Mouse (Mus musculus) cerebellum, postnatal 25 days (tissue): ENCODE results near the gene Akap2.

Experiments used
- DNase-seq, 2 experiments: peaks; one replicate each; pipeline ENCODE4 v3.0.0; 2021; ENCODE audit warnings: mixed read lengths in 2 of 2

Akap2 gene

DNA sequence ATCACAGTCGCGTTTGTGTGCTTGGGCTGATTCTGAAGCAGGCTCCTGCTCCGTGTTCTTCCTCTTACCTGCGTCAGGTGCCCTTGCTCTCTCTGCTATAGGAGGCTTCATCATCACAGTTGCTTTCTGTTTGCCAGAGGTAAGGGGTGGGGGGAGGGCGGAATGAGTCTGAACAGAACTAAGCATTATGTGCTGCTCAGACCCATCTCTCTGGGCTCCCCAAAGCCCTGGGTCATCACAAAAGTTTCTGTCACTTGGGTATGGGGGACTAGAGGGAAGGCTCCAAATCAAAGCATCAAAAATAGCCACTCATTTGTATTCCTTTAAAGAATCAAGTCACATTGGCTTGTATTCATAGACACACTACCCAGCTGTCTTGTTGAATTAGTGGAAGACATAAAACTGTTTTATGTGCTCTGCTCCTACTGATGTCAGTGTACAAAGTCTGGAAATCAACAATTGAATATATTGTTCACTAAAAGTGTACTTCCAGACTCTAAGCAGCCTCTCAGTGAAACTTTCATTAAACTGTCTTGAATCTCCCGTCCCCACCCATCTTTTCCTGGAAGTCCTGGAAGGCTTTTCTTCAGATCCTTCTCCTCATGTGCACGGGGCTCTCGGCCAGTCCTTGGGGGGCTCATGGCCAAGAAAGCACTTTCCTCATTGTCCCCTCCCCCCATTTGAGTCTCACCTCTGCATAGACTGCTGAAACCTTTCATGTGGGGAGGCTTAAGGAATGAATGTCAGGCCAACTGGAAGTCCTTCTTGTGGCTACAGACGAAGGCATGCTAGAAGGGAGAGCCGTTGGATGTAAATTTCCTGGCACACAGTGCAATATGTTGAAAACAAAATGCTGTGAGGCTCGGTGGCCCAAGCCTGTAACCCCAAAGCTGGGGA, 13.6 kb upstream of the Akap2 start:
- DNase-seq: no peak

DNA sequence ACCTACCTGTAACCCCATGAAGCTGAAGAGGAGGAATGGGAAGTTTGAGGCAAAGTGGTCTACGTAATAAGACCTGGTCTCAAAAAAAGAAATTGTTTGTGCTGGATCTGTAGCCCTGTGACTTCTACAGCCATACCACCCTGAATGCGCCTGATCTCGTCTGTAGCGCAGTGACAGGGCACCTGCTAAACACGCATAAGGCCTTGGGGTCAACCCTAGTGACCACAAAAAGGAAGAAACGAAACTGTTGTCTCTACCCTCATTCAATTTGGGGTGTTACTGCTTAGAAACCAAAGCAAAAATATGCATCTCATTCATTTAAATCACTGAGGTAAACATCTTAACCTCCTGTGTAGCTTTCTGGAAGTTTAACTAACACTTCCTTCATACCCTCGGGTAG, 12.9 kb upstream of the Akap2 start:
- DNase-seq: no peak

DNA sequence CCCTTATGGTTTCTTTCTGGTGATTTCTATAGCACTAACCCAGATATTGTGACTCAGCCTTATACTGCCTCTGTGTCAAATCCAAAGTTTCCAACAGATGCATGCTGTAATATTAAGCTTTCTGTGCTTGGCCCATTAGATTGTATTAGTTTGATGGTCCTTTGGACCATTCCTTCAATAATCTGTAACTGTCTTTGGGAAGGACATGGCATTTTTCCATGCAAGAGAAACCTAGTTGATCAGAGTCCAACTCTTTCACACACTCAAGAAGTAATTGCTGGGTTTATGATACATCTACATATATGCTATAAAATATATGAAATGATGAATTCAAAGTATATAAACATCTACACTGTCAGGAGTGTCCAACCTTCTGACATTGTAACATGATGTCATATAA, 1.6 kb upstream of the Akap2 start:
- no peak for DNase-seq

DNA sequence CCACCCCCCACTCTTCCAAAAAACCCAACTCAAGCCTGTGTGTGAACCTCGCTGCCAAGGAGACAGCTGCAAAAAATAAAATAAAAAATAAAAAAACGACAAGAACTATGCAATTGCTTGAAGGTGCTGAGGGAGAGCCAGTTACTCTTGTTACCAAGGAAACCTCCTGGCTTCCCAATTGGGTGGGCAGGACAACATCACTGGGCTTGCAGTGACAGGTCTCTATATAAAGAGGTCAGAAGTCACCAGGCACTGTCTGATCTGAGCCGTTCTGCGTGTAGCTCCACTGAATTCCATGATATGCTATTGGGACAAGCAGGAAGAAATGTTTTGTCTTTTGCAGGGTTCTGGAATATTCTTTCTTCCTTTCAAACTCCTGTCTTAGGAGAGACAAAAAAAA, 722 bp upstream of the Akap2 start:
- DNase-seq: no peak

DNA sequence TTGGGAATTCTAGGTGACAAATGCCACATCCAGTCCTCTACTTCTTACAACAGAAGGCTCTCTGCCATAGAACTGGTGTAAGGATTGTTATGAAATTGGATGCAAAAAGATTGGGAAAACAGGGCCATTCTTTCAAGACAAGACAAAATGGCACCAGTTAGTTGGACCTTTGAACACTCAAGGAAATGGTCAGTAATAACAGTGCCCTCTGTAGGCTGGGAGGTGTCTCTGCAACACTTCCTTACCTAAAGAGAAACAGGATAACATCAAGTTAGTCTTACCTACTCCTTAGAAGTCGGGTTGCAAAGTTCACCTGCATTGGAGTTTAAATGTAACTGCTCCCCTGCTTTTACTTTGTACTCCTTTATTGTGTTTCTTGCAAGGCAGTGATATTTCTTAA, 1.9 kb downstream of the Akap2 start:
- DNase-seq: no peak

DNA sequence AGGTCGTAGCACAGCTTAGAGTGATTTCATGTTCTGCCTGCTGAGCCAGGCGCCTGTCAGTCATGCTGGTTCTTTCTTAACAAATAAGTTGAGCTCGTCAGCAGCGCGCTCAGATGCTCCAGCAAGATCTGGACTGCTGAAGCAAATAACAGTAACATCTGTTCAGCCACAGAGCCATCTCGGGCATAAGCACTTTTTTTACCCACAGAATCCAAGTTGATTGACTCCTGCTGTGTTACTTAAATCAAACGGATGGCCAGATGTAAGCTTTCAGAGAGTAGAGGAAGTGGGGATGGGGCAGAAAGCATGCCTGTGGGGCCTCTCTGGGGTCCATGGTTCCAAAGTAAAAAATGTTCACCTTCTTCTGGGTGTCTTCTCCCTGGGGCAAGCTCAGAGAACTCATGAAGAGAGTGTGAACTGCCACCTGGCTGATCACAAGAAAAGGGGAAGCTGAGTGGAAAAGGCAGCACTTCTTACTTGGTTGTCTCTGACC, 3.5 kb downstream of the Akap2 start:
- DNase-seq: no peak

DNA sequence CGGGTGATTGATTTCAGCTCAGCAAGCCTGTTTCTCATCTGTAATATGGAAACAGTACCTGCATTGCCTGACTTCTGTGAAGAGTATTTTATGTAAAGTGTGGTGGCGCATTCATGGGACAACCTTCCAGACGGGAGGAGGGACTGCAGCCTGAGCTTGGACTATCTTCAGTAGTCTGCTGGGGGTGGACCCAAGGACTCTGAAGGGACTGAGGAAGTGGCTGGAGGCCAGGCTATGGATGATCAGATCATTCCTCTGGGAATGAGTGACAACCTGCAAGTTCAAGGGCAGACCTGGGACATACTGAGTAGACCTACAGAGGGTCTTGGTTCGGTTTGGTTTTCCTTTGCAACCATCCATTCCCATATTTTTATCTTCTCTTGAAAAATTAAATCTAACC, 4.8 kb downstream of the Akap2 start:
- no peak for DNase-seq

DNA sequence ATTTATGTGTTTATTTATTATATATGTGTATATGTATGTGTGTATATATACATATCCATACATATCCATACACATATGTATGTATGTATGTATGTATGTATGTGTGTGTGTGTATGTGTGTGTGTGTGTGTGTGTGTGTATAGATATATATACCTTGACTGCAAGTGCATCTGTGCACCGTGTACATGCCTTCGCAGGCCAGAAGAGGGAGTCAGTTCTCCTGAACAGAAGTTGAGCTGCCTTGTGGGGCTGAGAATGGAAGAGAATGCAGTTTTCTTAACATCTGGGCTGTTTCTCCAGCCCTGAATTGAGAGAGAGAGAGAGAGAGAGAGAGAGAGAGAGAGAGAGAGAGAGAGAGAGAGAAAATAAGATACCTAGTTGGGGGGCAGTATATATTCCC, 6.2 kb downstream of the Akap2 start:
- no peak for DNase-seq

DNA sequence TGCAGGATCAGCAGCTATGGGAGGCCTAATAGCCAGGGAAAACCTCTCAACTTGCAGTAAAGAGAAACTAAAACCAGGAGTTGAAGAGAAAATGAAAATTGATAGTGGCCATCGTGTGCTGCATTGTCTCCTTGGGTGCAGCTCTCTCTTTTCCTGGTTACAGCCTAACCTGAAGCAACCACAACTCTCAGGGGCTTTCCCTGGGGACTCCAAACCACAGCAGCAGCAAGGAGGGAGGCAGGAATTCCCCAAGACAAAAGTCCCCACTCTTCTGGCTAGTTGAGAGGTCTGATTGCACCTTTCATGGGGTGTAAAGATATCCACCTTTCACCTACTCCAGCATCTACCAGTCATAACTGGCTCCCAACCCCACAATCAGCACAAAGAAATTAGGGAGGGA, 8.1 kb downstream of the Akap2 start:
- no peak for DNase-seq

DNA sequence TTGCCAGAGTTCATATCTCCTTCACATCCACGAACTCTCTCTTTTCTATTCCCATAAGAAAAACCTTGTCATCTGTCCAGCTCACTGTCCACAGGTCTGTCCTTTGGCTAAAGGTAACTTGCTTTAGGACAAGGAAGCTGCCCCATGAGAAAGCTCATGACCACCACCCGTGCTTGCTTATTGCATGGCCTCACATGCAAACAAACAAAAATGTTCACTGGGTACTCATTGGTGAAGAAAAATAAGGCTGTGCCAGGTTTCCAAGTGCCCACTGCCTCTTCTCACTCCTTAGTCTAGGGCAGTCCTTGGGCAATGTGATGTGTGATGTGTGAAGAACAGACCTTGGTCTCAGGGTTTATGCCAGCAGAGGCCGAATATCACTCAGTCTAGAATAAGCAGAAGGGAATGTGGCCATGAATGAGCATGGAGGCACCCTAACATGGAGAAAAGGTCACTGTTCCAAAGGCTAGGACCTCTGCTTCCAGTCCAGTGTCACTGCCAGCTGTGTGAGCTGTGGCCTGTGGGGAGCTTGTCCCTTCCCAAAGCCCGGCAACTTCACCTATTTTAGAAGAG, 11.2 kb downstream of the Akap2 start:
- DNase-seq: no peak

DNA sequence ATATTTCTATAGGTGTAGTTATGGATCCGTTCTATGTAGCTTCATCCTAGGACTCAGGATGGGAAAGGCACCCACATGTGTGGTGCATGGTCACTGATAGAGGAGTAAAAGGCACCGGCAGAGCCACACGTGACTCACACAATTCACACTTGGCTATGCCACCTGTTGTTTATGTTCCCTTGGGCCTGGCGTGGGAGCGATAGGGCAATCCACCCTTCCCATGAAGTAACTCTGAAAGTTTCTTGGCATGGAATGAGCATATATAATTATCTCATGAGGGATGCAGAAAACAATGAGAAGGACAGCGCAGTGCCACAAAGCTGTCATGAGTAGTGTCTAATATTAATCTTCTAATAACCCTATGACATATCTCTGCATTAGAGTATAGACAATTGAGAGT, 12.6 kb downstream of the Akap2 start:
- no peak for DNase-seq

DNA sequence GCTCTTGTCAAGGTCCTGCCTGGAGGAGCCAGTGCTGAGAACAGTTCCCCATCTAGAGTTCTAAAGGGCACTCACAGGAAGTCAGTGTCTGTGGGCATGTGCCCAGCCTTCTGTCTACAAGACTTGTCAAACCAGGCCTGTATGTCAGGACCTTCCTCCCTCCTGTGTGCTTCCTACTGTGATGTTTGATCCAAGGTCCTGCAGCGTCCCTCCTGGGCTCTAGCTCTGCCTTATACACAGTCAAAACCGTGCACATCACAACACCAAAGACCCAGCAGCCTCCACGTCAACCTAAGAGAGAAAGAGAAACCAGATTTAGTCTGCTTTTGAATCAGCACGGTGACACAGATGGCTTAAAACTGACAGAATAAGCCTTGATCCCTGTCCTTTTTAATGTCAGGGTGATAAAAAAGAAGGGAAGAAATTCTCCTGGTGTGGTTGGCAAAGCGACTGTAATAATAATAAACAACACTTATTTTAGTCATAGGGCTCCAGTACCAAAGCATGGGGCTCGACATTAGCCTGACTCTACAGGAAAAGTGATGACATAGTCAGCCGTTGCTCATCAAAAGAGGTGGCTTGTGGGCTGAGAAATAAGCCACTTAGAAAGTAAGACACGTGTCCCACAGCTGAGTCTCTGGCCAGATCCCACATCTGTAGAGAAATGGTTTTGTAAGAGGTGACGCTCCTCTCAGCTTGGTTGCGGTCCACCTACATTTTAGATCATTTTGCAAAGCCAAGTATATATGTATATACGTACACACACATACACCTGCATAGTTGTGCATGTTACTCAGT, 13.5 kb downstream of the Akap2 start:
- no peak for DNase-seq

DNA sequence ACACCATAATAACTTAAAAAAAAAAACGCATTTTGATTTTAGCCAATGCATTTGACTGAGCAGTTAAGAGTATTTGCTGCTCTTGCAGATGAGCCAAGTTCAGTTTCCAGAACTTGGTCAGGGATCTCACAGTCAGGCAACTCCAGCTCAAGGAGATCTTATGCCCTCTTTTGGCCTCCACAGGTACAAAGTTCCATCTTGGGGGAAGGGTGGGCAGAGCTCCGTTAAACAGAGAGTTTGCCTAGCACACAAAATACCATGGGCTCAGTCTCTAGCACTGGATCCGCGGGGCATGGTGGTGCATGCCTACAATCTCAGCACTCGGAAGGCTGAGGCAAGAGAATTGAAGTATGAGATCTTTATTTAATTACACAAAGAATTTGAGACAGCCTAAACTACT, 14.9 kb downstream of the Akap2 start:
- DNase-seq: no peak

DNA sequence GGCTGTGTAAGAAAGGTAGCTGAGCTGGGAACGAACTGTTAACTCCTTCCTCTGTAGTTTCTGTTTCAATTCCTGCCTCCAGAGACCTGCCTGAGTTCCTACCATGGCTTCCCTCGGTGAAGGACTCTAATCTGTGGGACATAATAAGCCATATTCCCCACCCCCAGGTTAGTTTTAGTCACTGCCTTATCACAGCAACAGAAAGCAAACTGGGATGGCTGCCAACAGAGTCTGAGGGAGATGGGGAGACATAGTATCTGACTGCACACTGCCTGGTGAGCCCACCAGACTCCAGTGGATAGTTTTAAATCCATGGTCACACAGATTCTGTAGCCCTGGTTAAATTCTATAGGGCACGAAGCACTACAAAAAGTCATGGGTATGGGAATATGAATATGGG, 16.0 kb downstream of the Akap2 start:
- DNase-seq: no peak

DNA sequence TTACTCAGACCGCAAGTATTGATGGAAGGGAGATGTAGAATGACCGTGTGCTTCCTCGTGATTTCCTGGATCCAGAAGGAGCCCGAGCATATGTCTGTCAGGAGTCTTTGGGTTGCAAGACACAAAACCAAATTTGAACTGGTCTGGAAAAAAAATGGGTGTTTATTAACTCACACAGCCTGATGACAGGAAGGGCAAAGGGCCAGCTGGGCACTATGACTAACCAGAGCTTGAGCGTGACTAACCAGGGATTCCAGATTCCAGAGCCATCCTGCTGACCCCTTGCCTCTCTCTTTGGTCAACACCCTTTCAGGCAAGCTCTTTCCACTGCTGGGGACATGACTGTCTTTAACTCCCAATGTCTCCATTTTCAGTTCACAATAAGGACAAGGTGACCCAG, 18.0 kb downstream of the Akap2 start:
- DNase-seq: no peak

DNA sequence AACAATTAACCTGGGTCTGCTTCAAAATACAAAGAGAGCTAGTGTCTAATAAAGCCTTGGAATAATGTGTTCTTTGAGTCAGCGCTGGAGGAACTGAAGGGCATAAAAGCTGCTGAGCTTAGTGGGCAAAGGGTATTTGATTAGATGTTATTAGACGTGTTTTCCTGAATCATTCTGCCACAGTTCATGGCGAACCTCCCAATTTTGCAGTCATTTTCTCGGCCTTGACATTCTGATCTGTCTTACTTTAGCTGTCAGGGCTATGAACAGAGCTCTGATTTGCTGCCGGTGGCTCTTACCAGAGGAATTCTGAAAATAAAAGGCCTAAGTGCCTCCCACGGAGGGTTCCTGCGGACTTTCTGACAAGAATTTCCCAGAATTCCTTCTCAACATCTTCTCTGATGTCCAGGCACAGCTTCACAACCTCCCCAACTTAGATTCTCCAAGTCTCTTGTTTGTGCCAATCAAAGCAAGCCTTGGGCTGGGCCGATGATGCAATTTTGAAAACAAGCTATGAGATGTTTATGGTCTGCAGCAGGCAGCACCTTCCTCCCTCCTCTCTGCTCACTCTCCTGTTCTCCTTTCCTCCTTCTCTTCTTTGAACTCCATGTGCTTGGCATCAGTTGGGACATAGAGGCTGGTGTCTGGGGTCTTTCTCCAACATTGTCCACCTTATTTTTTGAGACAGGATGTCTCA, 21.5 kb downstream of the Akap2 start:
- DNase-seq: no peak

DNA sequence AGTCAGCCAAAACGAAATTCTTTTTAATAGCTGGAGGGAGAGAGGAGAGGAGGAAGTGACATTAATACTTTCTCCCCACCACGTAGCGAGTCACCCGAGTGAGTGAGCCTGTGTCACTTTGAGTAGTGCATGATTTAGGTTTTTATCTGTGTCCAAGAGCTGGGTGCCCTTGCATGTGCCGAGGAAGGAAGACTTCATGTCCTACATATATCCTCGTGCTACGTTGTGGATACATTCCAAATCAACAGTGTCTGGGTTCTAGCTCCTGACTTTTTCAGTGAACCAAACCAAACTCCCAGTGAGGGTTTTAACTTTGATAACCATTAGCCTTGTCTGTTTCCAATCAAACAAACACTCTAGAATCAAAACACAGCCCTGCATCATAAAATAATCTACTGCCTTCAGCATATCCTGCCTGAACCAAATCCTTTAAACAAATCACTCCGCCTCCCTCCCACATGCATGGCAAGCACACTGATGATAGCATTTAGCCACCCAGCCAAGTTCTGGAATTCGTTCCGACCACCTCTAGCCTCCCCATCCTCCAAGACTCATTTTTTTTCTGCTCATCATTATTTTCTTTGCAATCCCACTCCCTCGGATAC, 26.0 kb downstream of the Akap2 start:
- DNase-seq: no peak

DNA sequence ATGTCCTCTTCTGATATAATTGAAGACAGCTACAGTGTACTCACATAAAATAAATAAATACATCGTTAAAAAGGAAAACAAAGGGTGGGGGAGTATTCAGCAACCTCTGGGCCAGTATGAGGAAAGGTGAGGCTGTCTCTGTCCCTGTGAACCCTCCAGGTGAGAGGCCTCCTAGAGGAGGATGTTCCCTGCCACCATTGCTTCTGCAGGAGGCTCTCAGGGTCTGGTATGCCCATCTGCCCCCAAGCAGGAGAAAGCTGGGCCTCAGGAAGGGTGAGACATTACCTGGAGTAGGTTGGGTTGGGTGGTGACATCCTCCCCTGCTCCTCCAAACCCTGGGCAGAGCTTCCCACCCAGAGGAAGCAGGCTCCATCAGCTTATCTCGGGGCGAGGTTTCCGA, 33.2 kb downstream of the Akap2 start:
- DNase-seq: no peak

DNA sequence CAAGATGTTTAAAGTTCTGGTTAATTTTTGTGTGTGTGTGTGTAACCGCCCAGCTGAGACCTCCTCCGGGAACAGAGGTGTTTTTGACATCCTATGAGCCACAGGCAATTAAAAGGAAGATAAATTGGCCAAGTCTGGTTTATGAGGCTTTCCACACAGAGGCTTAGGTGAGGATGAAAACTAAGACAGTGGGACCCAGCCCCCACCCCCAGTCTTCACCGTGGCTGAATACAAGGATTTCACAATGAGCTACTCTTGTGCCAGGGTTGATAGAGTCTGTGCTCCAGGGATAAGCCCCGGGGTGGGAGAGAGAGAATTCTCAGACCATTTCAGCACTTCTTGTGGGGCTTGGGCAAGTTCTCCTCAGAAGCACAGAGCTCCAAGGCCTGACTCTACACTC, 33.6 kb downstream of the Akap2 start:
- DNase-seq: no peak

DNA sequence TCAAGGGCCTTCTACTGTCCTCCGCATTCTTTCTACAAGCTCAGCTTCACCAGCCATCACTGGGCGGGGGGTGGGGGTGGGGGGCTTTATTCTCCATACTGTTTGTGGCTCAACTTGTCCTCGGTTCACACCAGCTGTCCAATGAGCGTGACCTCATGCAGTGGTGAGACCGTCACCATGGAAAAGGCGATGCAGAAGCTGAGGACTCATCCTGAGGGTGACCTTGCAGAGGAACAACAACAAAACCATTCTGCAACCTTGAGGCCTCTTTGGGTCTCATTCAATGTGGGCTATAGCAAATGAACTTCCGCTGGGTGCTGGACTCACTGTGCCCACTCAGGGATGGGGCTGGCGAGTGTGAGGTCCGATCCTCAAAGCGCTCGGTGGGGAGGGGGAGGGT, 34.1 kb downstream of the Akap2 start:
- no peak for DNase-seq

DNA sequence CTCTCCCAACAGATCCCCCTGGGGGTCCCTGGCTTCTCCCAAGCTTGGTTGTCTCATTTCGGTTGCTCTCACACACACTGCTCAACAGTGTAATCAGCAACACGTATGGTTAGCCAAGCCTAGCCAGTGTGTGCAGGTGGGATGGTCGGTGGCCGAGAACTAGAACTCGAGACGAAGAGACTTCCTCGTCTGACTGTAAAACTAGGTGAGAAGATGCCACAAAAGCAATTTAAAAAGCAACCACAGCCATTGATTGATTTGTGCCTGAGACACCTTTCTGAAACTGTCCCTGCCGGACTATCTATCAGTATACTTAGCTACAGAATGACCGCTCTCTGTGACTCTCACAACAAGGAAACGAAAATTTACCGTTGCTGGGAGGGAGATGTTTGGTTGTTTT, 37.6 kb downstream of the Akap2 start:
- no peak for DNase-seq

DNA sequence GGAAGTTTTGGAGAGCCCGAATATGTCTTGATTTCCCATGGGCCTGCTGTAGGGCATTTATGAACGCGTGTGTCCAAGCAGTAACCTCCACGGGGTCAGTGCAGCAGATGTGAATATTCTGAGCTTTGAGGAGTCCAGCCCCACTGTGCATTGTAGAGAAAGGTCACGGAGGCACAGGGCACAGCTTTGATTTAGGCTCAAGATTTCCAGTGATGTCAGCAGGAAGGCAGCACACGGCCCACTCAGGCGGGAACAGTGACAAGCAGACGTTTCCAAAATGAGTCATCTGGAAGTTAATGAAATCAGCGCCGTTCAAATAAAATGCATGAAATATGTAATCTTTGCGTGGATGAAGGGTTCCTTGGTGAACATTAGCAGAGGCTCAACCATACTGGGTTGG, 40.5 kb downstream of the Akap2 start:
- DNase-seq: no peak

DNA sequence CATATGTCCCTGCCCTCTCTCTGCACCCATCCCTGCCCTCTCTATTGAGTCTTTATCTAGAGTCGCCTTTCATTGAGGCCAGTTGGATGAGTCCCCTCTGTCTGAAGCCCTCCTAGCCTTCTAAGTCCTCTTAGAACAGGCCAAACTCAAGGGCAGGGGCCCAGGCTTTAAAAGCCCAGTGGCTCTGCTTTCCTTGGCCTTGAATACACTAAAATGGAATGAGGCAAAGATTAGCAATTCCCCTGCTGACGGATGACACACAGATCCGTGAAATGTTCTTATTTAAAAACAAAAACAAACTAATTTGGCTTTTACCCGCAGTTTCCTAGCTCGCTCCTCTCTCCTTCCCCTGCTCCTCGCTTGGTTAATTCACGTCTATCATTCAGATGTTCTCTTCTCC, 45.0 kb downstream of the Akap2 start:
- DNase-seq: no peak
